ENCODE assay signal across 10 mouse cellular contexts in the genomic region with DNA sequence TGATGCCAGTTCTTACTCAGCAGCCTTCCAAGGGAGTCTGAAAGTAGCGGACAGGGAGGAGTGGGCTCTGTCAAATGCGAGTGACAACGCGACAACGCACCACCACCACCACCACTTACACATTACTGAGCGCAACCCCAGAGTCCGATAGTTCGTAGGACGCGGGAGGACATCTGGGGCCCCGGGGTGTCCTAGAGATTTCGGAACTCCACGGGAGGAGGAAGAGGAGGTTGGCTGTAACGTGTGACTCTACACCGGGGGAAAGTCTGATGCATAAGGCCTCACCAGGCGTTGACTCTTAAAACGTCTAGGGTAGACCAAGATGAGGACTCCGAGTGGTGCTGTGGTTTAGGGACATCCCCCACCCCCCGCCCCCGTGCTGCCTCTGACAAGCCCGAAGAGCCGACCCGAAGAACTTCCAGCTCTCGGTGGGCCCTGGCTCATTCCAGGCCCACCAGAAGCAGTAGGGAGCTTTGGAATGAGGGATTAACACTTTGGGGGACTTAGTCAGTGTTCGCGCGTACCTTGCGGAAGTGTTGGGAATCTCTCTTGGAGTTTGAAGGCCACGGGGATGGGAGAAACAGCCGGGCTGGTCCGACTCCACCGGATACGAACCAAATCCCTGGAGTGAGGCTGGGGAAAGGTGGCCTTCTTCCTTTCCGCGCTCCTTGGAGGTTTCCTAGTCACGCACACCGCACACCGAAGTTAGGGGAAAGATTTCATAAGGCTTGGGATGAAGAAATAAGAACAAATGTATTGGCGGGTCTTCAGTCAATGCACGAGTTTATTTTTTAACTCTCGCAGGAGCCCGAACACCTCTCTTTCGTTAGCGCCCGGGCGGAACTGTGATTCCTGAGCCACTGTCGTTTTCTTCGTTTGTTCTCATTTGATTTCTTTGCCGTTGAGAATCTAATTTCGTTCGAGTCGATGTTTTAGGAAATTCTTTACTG. TPM values are rescaled to one million over a fixed set of nuclear protein-coding genes. Genes with fewer than 3 reads are reported as not detected.
DNase-seq lines count a peak whose midpoint lies in the region; ATAC-seq and TF ChIP-seq lines count a peak whose summit lies in the region.
"Had no signal": no experiment of that assay in that cellular context is flagged by ENCODE, and none has a peak within 500 bp of the region (broad histone marks: within the 10 kb centered on the region; RNA-seq: fewer than 3 reads in every experiment).

No protein-coding gene starts in this region.

- H3K4me1 ChIP-seq in kidney, adult 2 months (ENCODE audit: control insufficient read depth, insufficient read depth, low read length) = no peaks in the 10 kb centered on the region
- H3K4me1 ChIP-seq in heart, embryonic 15.5 days (replicated peaks) = peaks cover 40% of the 10 kb centered on the region
- peaks cover 26% of the 10 kb centered on the region for H3K4me1 ChIP-seq in midbrain, embryonic 12.5 days

- H3K36me3 ChIP-seq in kidney, adult 2 months (ENCODE audit: control insufficient read depth, insufficient read depth, low read length) = no peaks in the 10 kb centered on the region
- no peaks in the 10 kb centered on the region for H3K36me3 ChIP-seq in heart, embryonic 15.5 days
- H3K36me3 ChIP-seq in midbrain, embryonic 12.5 days = no peaks in the 10 kb centered on the region

- WGBS in kidney, adult 2 months = 5% methylated on average over 52 of the region's 52 CpGs
- 1% methylated on average over 52 of the region's 52 CpGs for WGBS in heart, embryonic 15.5 days
- 1% methylated on average over 52 of the region's 52 CpGs for WGBS in midbrain, embryonic 12.5 days

- TF ChIP-seq CTCF in kidney, adult 2 months (conservative IDR thresholded peaks at IDR 0.05; ENCODE audit: insufficient read depth, insufficient read length, low read depth, low read length) = no peak
- no peak for TF ChIP-seq CTCF in brain, embryonic 14.5 days (IDR thresholded peaks at IDR 0.05; ENCODE audit: borderline replicate concordance, extremely low read depth, insufficient read depth, insufficient read length)

- H3K9me3 ChIP-seq in heart, embryonic 15.5 days (replicated peaks) = no peaks in the 10 kb centered on the region
- H3K9me3 ChIP-seq in midbrain, embryonic 12.5 days = no peaks in the 10 kb centered on the region

- H3K9ac ChIP-seq in heart, embryonic 15.5 days = peak overlapping the region; percentile 55
- H3K9ac ChIP-seq in midbrain, embryonic 12.5 days (replicated peaks) = no peak overlapping the region

- no peak for TF ChIP-seq POLR2A in kidney, adult 2 months (IDR thresholded peaks at IDR 0.05; ENCODE audit: low read depth, low read length)
- no peak for TF ChIP-seq POLR2A in brain, embryonic 14.5 days (IDR thresholded peaks at IDR 0.05; ENCODE audit: borderline replicate concordance, extremely low read depth, insufficient read depth, insufficient read length, poor library complexity, severe bottlenecking)

- peak overlapping the region; percentile 64 for H3K4me2 ChIP-seq in heart, embryonic 15.5 days
- H3K4me2 ChIP-seq in midbrain, embryonic 12.5 days (replicated peaks) = peak overlapping the region; percentile 43; the same call in 1 of the 2 replicates

- peaks cover 17% of the 10 kb centered on the region for H3K27me3 ChIP-seq in kidney, adult 2 months (replicated peaks; ENCODE audit: control insufficient read depth, insufficient read depth, low read length)
- H3K27me3 ChIP-seq in heart, embryonic 15.5 days = peaks cover 92% of the 10 kb centered on the region
- peaks cover 100% of the 10 kb centered on the region for H3K27me3 ChIP-seq in midbrain, embryonic 12.5 days

- H3K27ac ChIP-seq in kidney, adult 2 months (ENCODE audit: insufficient read depth, low read depth, low read length) = no peak overlapping the region
- H3K27ac ChIP-seq in heart, embryonic 15.5 days = peak overlapping the region; percentile 72
- no peak overlapping the region for H3K27ac ChIP-seq in midbrain, embryonic 12.5 days (replicated peaks)

- peak overlapping the region; percentile 19; the same call in 1 of the 2 replicates for H3K4me3 ChIP-seq in kidney, adult 2 months (ENCODE audit: insufficient read depth, low read depth, low read length)
- peak overlapping the region; percentile 53 for H3K4me3 ChIP-seq in heart, embryonic 15.5 days
- H3K4me3 ChIP-seq in midbrain, embryonic 12.5 days = peak overlapping the region; percentile 30

- no peak for DNase-seq in kidney, adult 2 months
- DNase-seq in kidney, postnatal 36 days = no peak
- peak; percentile 46 for DNase-seq in brain, embryonic 14.5 days (ENCODE audit: low read depth)
- no peak for DNase-seq in left cerebral cortex, postnatal 10 days (ENCODE audit: extremely low spot score in 1 of 2, low spot score in 2 of 2)
- DNase-seq in cerebellum, adult 11 months = no peak

- ATAC-seq in heart, embryonic 15.5 days (replicated peaks; ENCODE audit: insufficient number of reproducible peaks, insufficient read depth, low FRiP score, low read depth) = no peak
- ATAC-seq in midbrain, embryonic 12.5 days (ENCODE audit: low FRiP score, low read depth) = no peak
- no peak for ATAC-seq in cerebellum, adult (ENCODE audit: insufficient number of reproducible peaks, low FRiP score, low TSS enrichment)

- intact Hi-C loops in left cerebral cortex, postnatal 10 days (cut with DNase I) = loop anchor here (5.0 kb wide), 2 partner anchors 534 to 549 kb away; no protein-coding TSS in a partner anchor

RNA-seq across cellular contexts. Expression of gene Wt1, which starts 1.5 kb away (rescaled TPM):
- polyA plus RNA-seq in kidney, adult 2 months (2012; rRNA removed) = 16.9 and 20.8 TPM in 2 replicates
- 0.03 and 0.68 TPM in 2 replicates for polyA plus RNA-seq in brain, embryonic 14.5 days (2012; rRNA removed)
- polyA plus RNA-seq in heart, embryonic 15.5 days (2015; fragmentation: Nextera tagmentation; extraction: Ambion mirVana) = 21.9 and 23.5 TPM in 2 replicates
- 0.11 and 0.12 TPM in 2 replicates for polyA plus RNA-seq in midbrain, embryonic 12.5 days (2016; fragmentation: Nextera tagmentation; extraction: Ambion mirVana)
- total RNA-seq in left cerebral cortex, postnatal 10 days (2021) = under 1 TPM in 1 of 2 experiments, not detected in 1; 0.18 TPM
- total RNA-seq: neutrophil, adult 5-6 weeks had no signal
- polyA plus RNA-seq: erythroblast, embryonic 14.5 days had no signal

RNA-seq across cellular contexts. Expression of gene Gm11060, which starts 36.0 kb away (rescaled TPM):
- polyA plus RNA-seq in kidney, adult 2 months (2012; rRNA removed) = not detected in 2 replicates
- not detected in 2 replicates for polyA plus RNA-seq in brain, embryonic 14.5 days (2012; rRNA removed)
- polyA plus RNA-seq in heart, embryonic 15.5 days (2015; fragmentation: Nextera tagmentation; extraction: Ambion mirVana) = not detected in 2 replicates
- polyA plus RNA-seq in midbrain, embryonic 12.5 days (2016; fragmentation: Nextera tagmentation; extraction: Ambion mirVana) = not detected in 2 replicates
- not detected for total RNA-seq in left cerebral cortex, postnatal 10 days (2021)
- total RNA-seq: neutrophil, adult 5-6 weeks had no signal
- polyA plus RNA-seq: erythroblast, embryonic 14.5 days had no signal

Comparison
In these comparisons a context has a peak if more than half of its experiments do, and no peak if none do; other contexts are left out.
1. RNA of gene Wt1, which starts 1.5 kb away (polyA plus RNA-seq): 21.9 to 23.5 TPM in heart, embryonic 15.5 days and 16.9 to 20.8 TPM in kidney, adult 2 months; 0.03 to 0.68 TPM in brain, embryonic 14.5 days and 0.11 to 0.12 TPM in midbrain, embryonic 12.5 days; every median in the first group is over 10 times any median in the second.
2. Peak in every context shown above with its lines, with median percentiles within 50 percentile points of each other: H3K4me3 ChIP-seq.